Mouse (Mus musculus) stomach, postnatal 0 days (tissue): Measurements from ENCODE around the gene Prkd3. TPM values are rescaled to one million over a fixed set of nuclear protein-coding genes. Genes with fewer than 3 reads are reported as not detected.

ENCODE experiments used
- ATAC-seq: fragments of 200-750 bp; cut with Nextera tagmentation; 2 replicates; pipeline ENCODE4 v1.8.0; 2017; ENCODE audit not compliant: low FRiP score, low TSS enrichment
- DNase-seq: peaks from one replicate; pipeline ENCODE4 v3.0.0-alpha.2; 2016; ENCODE audit warnings: low spot score
- H3K27ac ChIP-seq: fragments of 300-500 bp; sonication (generic); replicated peaks from 2 replicates; pipeline ENCODE4 v1.5.1; 2014; ENCODE audit warnings: mild to moderate bottlenecking, control low read depth
- H3K27me3 ChIP-seq: fragments of 300-500 bp; sonication (generic); 2 replicates; pipeline ENCODE4 v1.6.1; 2014; ENCODE audit warnings: low read length; ENCODE audit not compliant: control insufficient read depth, insufficient read depth
- H3K36me3 ChIP-seq: fragments of 300-500 bp; sonication (generic); 2 replicates; pipeline ENCODE4 v1.6.1; 2014; ENCODE audit warnings: low read length, mixed read lengths; ENCODE audit not compliant: control insufficient read depth, insufficient read depth
- H3K4me1 ChIP-seq: fragments of 300-500 bp; sonication (generic); replicated peaks from 2 replicates; pipeline ENCODE4 v1.6.1; 2014; ENCODE audit warnings: antibody characterized with exemption; ENCODE audit not compliant: control insufficient read depth, insufficient read depth
- H3K4me2 ChIP-seq: fragments of 300-500 bp; sonication (generic); replicated peaks from 2 replicates; pipeline ENCODE4 v1.6.1; 2014; ENCODE audit warnings: low read depth, mild to moderate bottlenecking, control low read depth, moderate library complexity
- H3K4me3 ChIP-seq: fragments of 300-500 bp; sonication (generic); 2 replicates; pipeline ENCODE4 v1.5.1; 2014; ENCODE audit warnings: low read depth, low read length, control low read depth
- H3K9ac ChIP-seq: fragments of 300-500 bp; sonication (generic); 2 replicates; pipeline ENCODE4 v1.6.1; 2014; ENCODE audit warnings: mild to moderate bottlenecking, low read length, control low read depth, mixed read lengths
- H3K9me3 ChIP-seq: fragments of 300-500 bp; sonication (generic); 2 replicates; pipeline ENCODE4 v1.6.1; 2016; ENCODE audit warnings: low read length; ENCODE audit not compliant: control insufficient read depth
- CTCF ChIP-seq: IDR thresholded peaks from 2 replicates; pipeline ENCODE4 v1.5.1; 2016; ENCODE audit warnings: antibody characterized with exemption, low read depth, mild to moderate bottlenecking, moderate library complexity
- EP300 ChIP-seq: optimal IDR thresholded peaks from 2 replicates; pipeline ENCODE3; 2016; ENCODE audit warnings: antibody characterized with exemption
- WGBS: fragments of 180-500 bp; shearing (Covaris S2); extraction: QIAGEN DNeasy Blood & Tissue Kit; methylation state at CpG from one replicate; pipeline ENCODE4 v1.1.7; 2014; 5-methylcytosine and 5-hydroxymethylcytosine counted together
- polyA plus RNA-seq: library from polyadenylated mRNA; unstranded; fragments of >200 nt; fragmentation: Nextera tagmentation; extraction: Ambion mirVana; gene quantifications from 2 replicates; pipeline ENCODE4 v1.2.1, GENCODE M21; 2015

Gene Prkd3
- polyA plus RNA-seq, 1 experiment from 2014 or later, result 11.4 TPM

GRCm38 (mm10) chr17:79031569-79031968 lies 11.0 kb upstream of the Prkd3 start:
- Histone ChIP-seq H3K36me3 (no peaks in the 10 kb centered on the region), H3K9me3 (no peaks in the 10 kb centered on the region), H3K27ac (no peak overlapping the region), H3K4me1 (no peaks in the 10 kb centered on the region), H3K27me3 (no peaks in the 10 kb centered on the region), H3K9ac (no peak overlapping the region), H3K4me3 (no peak overlapping the region), H3K4me2 (no peak overlapping the region)
- WGBS, result 87% methylated on average over 5 of the region's 5 CpGs
- DNase-seq (no peak), ATAC-seq (no peak)
- no peak for TF ChIP-seq EP300
- TF ChIP-seq CTCF, result no peak

GRCm38 (mm10) chr17:79029226-79029625 lies 8.6 kb upstream of the Prkd3 start:
- ATAC-seq, result no peak
- Histone ChIP-seq H3K4me3 (no peak overlapping the region), H3K9me3 (no peaks in the 10 kb centered on the region), H3K27me3 (no peaks in the 10 kb centered on the region), H3K4me2 (no peak overlapping the region), H3K36me3 (no peaks in the 10 kb centered on the region), H3K9ac (no peak overlapping the region), H3K4me1 (no peaks in the 10 kb centered on the region), H3K27ac (no peak overlapping the region)
- 80% methylated on average over 3 of the region's 3 CpGs for WGBS
- TF ChIP-seq CTCF, result no peak
- TF ChIP-seq EP300, result no peak
- no peak for DNase-seq

GRCm38 (mm10) chr17:79024544-79024943 lies 3.9 kb upstream of the Prkd3 start:
- DNase-seq, result no peak
- TF ChIP-seq EP300 (no peak), CTCF (no peak)
- Histone ChIP-seq H3K4me1 (no peaks in the 10 kb centered on the region), H3K4me2 (no peak overlapping the region), H3K9me3 (no peaks in the 10 kb centered on the region), H3K27me3 (no peaks in the 10 kb centered on the region), H3K27ac (no peak overlapping the region), H3K4me3 (no peak overlapping the region), H3K36me3 (no peaks in the 10 kb centered on the region), H3K9ac (no peak overlapping the region)
- whole genome bisulfite sequencing, result 62% methylated on average over 4 of the region's 4 CpGs
- no peak for ATAC-seq

- H3K36me3 ChIP-seq, result no peaks in the 10 kb centered on the region
- no peak overlapping the region for H3K4me3 ChIP-seq
- ATAC-seq, result no peak
- H3K9ac ChIP-seq, result no peak overlapping the region
- no peak overlapping the region for H3K4me2 ChIP-seq
- DNase-seq, result no peak
- WGBS, result 50% methylated on average over 3 of the region's 3 CpGs
- no peaks in the 10 kb centered on the region for H3K27me3 ChIP-seq
- TF ChIP-seq CTCF (no peak), EP300 (no peak)
- no peaks in the 10 kb centered on the region for H3K9me3 ChIP-seq
- no peaks in the 10 kb centered on the region for H3K4me1 ChIP-seq
- no peak overlapping the region for H3K27ac ChIP-seq
Measured at GRCm38 (mm10) chr17:79022746-79023145, 2.1 kb upstream of the Prkd3 start.

GRCm38 (mm10) chr17:79020984-79021335 lies 344 bp upstream of the Prkd3 start:
- 3% methylated on average over 20 of the region's 24 CpGs for WGBS
- DNase-seq (no peak), ATAC-seq (no peak)

GRCm38 (mm10) chr17:79019726-79020207 lies 849 bp downstream of the Prkd3 start:
- Histone ChIP-seq H3K27me3 (no peaks in the 10 kb centered on the region), H3K9me3 (no peaks in the 10 kb centered on the region), H3K4me3 (peak overlapping the region; percentile 79), H3K27ac (peak overlapping the region; percentile 91), H3K4me1 (no peaks in the 10 kb centered on the region), H3K4me2 (peak overlapping the region; percentile 93), H3K36me3 (no peaks in the 10 kb centered on the region), H3K9ac (peak overlapping the region; percentile 87)
- ATAC-seq (no peak), DNase-seq (no peak)
- TF ChIP-seq EP300 (no peak), CTCF (no peak)
- under 1% methylated on average over 18 of the region's 18 CpGs for WGBS

More at GRCm38 (mm10) chr17:79020984-79021335, 344 bp upstream of the Prkd3 start:
- Histone ChIP-seq H3K4me1 (no peaks in the 10 kb centered on the region), H3K4me3 (peak overlapping the region; percentile 79), H3K27me3 (no peaks in the 10 kb centered on the region), H3K4me2 (peak overlapping the region; percentile 93), H3K27ac (peak overlapping the region; percentile 91; the same call in 1 of the 2 replicates), H3K9ac (peak overlapping the region; percentile 87), H3K36me3 (no peaks in the 10 kb centered on the region), H3K9me3 (no peaks in the 10 kb centered on the region)
- TF ChIP-seq EP300 (no peak), CTCF (no peak)
